Mouse (Mus musculus) cortical plate, adult 2 months (tissue): ENCODE results near the gene Rab43. TPM values are rescaled to one million over a fixed set of nuclear protein-coding genes. Genes with fewer than 3 reads are reported as not detected.

Experiments used
- H3K27ac ChIP-seq: fragments of 200-500 bp; 2 replicates; pipeline ENCODE4 v1.5.1; 2012; ENCODE audit warnings: low read length, control low read depth, inconsistent platforms; ENCODE audit not compliant: insufficient read depth
- H3K4me1 ChIP-seq: fragments of 200-500 bp; 2 replicates; pipeline ENCODE4 v1.6.1; 2011; ENCODE audit warnings: low read length; ENCODE audit not compliant: control insufficient read depth, insufficient read depth
- H3K4me3 ChIP-seq: fragments of 200-500 bp; 2 replicates; pipeline ENCODE4 v1.5.1; 2011; ENCODE audit warnings: mild to moderate bottlenecking, low read length, control low read depth; ENCODE audit not compliant: insufficient read depth
- CTCF ChIP-seq: fragments of 200-500 bp; IDR thresholded peaks from 2 replicates; pipeline ENCODE4 v1.5.1; 2011; ENCODE audit warnings: mild to moderate bottlenecking, control low read depth, low read length; ENCODE audit not compliant: insufficient read depth; ENCODE audit errors: extremely low read depth
- POLR2A ChIP-seq: fragments of 200-500 bp; IDR thresholded peaks from 2 replicates; pipeline ENCODE4 v1.6.1; 2011; ENCODE audit warnings: mild to moderate bottlenecking, low read length, control low read depth; ENCODE audit not compliant: insufficient read depth; ENCODE audit errors: extremely low read depth
- polyA plus RNA-seq: library from polyadenylated mRNA; depleted of rRNA; stranded (reverse); fragments of >200 nt; gene quantifications from 2 replicates; pipeline ENCODE4 v1.2.3, GENCODE M21; 2012

Gene Rab43
- polyA plus RNA-seq, 1 experiment = 14.4 TPM

DNA sequence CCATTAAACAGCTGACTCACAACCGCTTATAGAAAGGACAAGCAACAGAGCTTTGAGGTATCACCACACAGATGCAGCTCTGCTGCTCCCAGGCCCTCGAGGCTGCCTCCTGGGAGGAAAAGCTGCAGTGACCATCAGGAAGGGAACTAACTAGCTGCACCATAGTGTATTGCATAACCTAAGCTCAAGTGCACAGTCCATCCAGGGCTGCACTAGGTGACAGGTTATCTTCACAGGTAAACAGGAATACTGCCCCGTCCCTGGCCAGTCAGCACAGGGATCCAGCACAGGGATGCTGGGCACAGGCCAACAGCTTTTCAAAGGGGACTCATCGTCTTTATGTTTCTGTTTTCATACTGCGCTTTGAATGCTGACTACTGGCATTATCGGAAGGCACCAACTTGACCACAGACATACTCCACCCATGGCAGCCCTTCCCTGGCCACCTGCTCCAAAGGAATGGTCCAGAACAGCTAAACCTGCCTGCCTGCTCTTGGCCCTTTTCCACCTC lies 2.3 kb downstream of the Rab43 start:
- TF ChIP-seq CTCF = no peak
- H3K27ac ChIP-seq = no peak overlapping the region
- peaks cover 6% of the 10 kb centered on the region; the same call in 1 of the 2 replicates for H3K4me1 ChIP-seq
- no peak overlapping the region; the same call in 1 of the 2 replicates for H3K4me3 ChIP-seq

DNA sequence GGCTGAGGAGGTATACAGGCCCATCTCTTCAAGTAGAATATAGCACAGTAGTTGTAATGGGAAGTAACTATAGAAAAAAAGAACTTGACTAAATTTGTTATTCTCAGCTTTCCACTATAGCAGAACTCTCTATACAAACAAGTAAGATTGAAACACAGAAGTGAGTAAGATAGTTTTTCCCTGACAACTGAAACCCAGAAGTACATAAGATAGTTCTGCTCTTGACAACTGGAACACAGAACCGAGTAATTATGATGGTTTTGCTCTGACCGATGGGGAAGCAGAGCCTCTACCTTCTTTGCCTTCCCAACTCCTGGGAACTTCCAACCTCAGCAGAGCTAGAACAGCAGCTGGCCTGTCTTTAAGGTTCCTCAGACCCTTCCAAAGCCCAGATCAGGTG lies 2.8 kb downstream of the Rab43 start:
- H3K4me1 ChIP-seq = peaks cover 6% of the 10 kb centered on the region; the same call in 1 of the 2 replicates
- TF ChIP-seq CTCF (no peak), POLR2A (no peak)
- no peak overlapping the region for H3K4me3 ChIP-seq
- no peak overlapping the region for H3K27ac ChIP-seq

DNA sequence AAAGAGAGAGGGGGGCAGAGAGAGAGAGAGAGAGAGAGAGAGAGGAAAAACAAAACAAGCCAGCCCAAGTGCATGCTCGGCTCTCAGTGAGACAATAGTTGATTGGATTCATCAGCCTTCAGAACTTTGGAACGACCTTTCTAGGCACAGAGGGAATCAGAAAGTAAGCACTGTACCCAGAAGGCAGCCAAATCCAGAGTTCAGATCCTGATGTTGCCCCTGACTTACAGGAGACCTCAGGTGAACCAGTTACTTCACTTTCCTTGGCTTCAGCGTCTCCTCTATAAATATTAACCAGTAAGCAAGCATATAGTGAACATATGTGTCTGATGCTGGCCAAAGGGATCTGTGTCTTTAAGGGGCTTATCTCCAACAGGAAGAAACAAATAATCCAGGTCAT lies 3.4 kb downstream of the Rab43 start:
- H3K4me1 ChIP-seq = peaks cover 6% of the 10 kb centered on the region; the same call in 1 of the 2 replicates
- H3K27ac ChIP-seq = no peak overlapping the region
- no peak overlapping the region for H3K4me3 ChIP-seq
- TF ChIP-seq CTCF (no peak), POLR2A (no peak)

DNA sequence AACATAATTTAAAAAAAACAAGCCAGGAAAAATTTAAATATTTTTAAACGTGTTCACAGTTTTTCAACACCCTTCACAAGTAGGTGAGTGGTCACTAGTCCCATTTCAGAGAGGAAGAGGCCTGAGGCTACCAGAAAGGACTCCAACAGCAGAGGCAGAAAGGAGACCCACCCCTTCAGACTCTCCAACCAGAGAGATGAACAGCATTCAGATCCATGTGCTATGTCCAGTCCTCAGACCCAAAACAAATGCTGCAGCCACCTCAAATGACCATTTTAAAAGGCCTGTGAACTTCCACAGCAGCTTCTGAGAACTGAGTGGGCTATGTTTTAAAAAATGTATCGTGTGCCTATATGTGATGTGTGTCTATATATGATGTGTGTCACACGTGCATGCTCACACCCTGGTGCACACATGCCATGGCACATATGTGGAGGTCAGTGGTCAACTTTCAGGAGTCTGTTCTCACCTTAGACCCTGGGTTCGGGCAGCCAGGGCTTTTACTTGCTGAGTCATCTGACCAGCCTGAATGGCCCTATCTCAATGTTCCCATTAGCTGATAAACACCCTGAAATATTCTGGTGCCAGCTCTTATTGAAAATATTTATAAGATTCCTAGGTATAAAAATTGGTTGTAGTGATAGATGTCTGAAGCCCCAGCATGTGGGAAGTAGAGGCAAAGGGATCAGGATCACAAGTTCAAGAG lies 4.1 kb downstream of the Rab43 start:
- peaks cover 6% of the 10 kb centered on the region; the same call in 1 of the 2 replicates for H3K4me1 ChIP-seq
- TF ChIP-seq CTCF = no peak
- no peak for TF ChIP-seq POLR2A
- no peak overlapping the region for H3K4me3 ChIP-seq
- H3K27ac ChIP-seq = no peak overlapping the region

DNA sequence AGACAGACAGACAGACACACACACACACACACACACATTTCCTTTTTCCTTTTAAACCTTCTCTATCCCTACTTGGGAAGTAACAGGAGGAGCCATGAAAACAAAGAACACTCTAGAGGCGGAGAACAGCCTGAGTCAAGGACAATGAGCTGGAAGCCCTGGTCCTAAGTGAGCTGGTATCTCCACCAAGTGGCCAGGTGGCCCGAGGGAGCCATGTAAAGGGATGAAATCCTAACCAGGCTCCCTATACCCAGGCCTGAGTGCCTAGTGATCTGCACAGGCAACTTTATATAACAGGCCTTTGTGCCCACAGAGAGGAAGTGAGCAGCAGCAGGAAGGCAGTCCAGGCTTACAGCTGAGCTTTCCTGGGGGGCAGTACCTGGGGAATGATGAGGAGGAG lies 5.1 kb downstream of the Rab43 start:
- H3K4me3 ChIP-seq = no peak overlapping the region
- no peak for TF ChIP-seq POLR2A
- TF ChIP-seq CTCF = no peak
- peaks cover 6% of the 10 kb centered on the region; the same call in 1 of the 2 replicates for H3K4me1 ChIP-seq
- no peak overlapping the region for H3K27ac ChIP-seq

DNA sequence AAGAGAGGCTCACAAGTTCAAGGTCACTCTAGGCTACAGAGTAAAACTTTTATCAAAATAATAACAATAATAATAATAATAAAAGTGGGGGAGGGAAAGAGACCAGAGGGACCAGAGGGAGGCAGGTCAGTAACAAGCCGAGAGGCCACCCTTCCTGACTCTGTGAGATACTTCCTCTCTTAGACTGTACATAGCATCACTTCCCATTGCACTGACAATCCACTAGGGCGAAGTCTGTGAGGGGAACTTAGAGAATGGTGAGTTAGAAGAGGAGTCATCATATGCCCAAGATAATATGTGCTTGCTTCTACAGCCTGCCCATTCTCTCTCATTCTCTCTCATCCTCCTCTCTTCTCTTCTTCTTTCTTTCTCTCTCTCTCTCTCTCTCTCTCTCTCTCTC lies 5.9 kb downstream of the Rab43 start:
- TF ChIP-seq POLR2A (no peak), CTCF (no peak)
- Histone ChIP-seq H3K4me3 (no peak overlapping the region), H3K4me1 (peaks cover 6% of the 10 kb centered on the region; the same call in 1 of the 2 replicates), H3K27ac (no peak overlapping the region)

DNA sequence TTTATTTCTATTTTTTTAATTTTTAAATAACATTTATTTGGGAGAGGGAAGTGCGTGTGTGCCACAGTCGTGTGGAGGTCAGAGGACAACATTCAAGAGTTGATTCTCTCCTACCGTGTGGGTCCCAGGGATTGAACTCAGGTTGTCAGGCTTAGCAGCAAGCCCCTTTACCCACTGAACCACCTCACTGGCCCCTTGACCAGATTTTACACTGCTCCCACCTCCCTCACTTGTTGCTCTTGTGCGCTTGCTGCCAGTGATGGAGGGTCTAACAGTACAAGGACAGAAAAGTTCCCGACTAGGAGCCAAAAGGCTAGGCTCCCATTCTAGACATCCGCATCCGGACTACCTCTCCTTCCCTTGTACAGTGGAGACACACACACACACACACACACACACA lies 6.5 kb downstream of the Rab43 start:
- no peak overlapping the region for H3K27ac ChIP-seq
- no peak overlapping the region for H3K4me3 ChIP-seq
- TF ChIP-seq POLR2A (no peak), CTCF (no peak)
- H3K4me1 ChIP-seq = peaks cover 6% of the 10 kb centered on the region; the same call in 1 of the 2 replicates

DNA sequence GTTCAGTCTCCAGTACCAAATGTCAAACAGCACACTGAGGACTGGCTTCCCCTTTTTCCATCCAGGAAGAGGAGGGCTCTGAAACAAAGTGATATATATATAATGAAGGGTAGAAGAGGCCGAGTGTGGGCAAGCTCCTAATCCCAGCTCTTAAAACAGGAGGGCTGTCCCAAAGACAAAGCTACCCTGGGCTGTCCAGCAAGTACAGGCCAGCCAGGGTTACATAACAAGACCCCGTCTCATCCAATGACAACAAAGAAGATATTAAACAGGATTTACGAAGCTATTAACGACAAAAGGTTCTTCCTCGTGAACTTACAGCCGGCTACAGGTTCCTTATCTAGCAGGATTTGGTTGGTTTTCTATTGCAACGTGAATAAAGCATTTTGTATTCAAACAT lies 7.1 kb downstream of the Rab43 start:
- no peak for TF ChIP-seq POLR2A
- TF ChIP-seq CTCF = no peak
- H3K4me1 ChIP-seq = 0 out of 2 replicates have a peak, but pooled peaks cover 2% of the 10 kb centered on the region
- H3K4me3 ChIP-seq = no peak overlapping the region
- H3K27ac ChIP-seq = no peak overlapping the region

DNA sequence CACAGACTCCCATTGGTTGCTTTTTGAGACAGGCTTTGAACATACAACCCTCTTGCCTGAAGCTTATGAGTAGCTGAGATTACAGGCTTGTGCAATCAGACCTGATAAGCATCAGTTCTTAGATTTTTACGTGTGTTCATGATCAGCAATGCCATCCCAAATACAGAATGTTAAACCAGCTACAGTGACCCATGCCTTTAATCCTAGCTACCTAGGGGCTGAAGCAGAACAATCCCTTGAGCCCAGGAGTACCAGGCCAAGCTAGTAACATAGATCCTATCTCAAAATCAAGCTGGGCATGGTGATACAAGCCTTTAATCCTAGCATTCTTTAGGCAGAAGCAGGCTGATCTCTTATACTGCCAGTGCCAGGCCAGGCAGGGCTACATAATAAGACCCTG lies 7.9 kb downstream of the Rab43 start:
- H3K4me1 ChIP-seq = no peaks in the 10 kb centered on the region
- TF ChIP-seq CTCF (no peak), POLR2A (no peak)

DNA sequence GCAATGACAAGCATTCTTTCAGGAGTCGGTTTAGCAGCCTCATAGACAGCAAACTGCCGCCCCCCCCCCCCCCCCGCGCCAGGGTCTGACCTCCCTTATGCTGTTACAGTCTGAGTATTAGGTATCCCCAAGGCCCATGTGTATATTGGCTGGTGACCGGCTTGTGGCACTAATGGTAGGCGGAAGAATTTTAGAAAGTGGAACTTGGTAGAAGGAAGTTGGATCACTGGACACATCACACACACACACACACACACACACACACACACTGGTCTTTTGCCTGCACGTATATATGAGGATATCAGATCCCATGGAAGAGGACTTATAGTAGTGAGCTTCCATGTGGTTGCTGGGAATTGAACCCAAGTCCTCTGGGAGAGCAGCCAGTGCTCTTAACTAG lies 9.5 kb downstream of the Rab43 start:
- Histone ChIP-seq H3K4me3 (no peak overlapping the region), H3K4me1 (no peaks in the 10 kb centered on the region), H3K27ac (no peak overlapping the region)
- TF ChIP-seq CTCF (no peak), POLR2A (no peak)

More for the DNA sequence above, 7.9 kb downstream of the Rab43 start:
- Histone ChIP-seq H3K27ac (no peak overlapping the region), H3K4me3 (no peak overlapping the region)
